Mouse (Mus musculus) kidney, adult 9 months (tissue): ENCODE measurements around the gene Creb3l4.
"Not testable (repeated sequence)": the region's sequence is repeated elsewhere in the genome, so short reads cannot be mapped to it uniquely, and the experiment has no call there.

ENCODE experiments used
- DNase-seq: peaks from one replicate; pipeline ENCODE4 v3.0.0; 2022

Gene Creb3l4

GRCm38 (mm10) chr3:90264687-90265033, 21.3 kb upstream of the Creb3l4 start:
- no peak for DNase-seq

- no peak for DNase-seq
Observed at GRCm38 (mm10) chr3:90263121-90263771, 19.9 kb upstream of the Creb3l4 start.

- peak; percentile 77 for DNase-seq
Observed at GRCm38 (mm10) chr3:90258521-90258920, 15.2 kb upstream of the Creb3l4 start.

GRCm38 (mm10) chr3:90256731-90257530, 13.6 kb upstream of the Creb3l4 start:
- DNase-seq: peak; percentile 69

- DNase-seq: no peak
Observed at GRCm38 (mm10) chr3:90255784-90256353, 12.6 kb upstream of the Creb3l4 start.

GRCm38 (mm10) chr3:90255194-90255565, 11.9 kb upstream of the Creb3l4 start:
- no peak for DNase-seq

- no peak for DNase-seq
Observed at GRCm38 (mm10) chr3:90254419-90255193, 11.3 kb upstream of the Creb3l4 start.

GRCm38 (mm10) chr3:90253653-90254418, 10.5 kb upstream of the Creb3l4 start, which contains the start of gene Crtc2:
TSS of gene Crtc2 (plus strand) at chr3:90254163.
- peak; percentile 98 for DNase-seq

- DNase-seq: not testable (repeated sequence)
Observed at GRCm38 (mm10) chr3:90253174-90253573, 9.9 kb upstream of the Creb3l4 start.

- DNase-seq: not testable (repeated sequence)
Observed at GRCm38 (mm10) chr3:90252659-90253058, 9.3 kb upstream of the Creb3l4 start.

- DNase-seq: not testable (repeated sequence)
Observed at GRCm38 (mm10) chr3:90251731-90252226, 8.5 kb upstream of the Creb3l4 start.

GRCm38 (mm10) chr3:90250791-90251190, 7.5 kb upstream of the Creb3l4 start:
- no peak for DNase-seq

- no peak for DNase-seq
Observed at GRCm38 (mm10) chr3:90248746-90249100, 5.4 kb upstream of the Creb3l4 start.

GRCm38 (mm10) chr3:90247960-90248745, 4.8 kb upstream of the Creb3l4 start, which contains the start of gene Slc39a1:
TSS of gene Slc39a1 (plus strand) at chr3:90248172.
- peak; percentile 97 for DNase-seq

- DNase-seq: no peak
Observed at GRCm38 (mm10) chr3:90247630-90247959, 4.3 kb upstream of the Creb3l4 start.

- no peak for DNase-seq
Observed at GRCm38 (mm10) chr3:90245406-90245805, 2.1 kb upstream of the Creb3l4 start.

- DNase-seq: no peak
Observed at GRCm38 (mm10) chr3:90241669-90242358, 1.5 kb downstream of the Creb3l4 start.

- DNase-seq: peak; percentile 78
Observed at GRCm38 (mm10) chr3:90241251-90241650, 2.1 kb downstream of the Creb3l4 start.

- DNase-seq: peak; percentile 97
Observed at GRCm38 (mm10) chr3:90231507-90232333, 11.6 kb downstream of the Creb3l4 start, which contains the start of gene Jtb. TSS of gene Jtb (plus strand) at chr3:90231597.

GRCm38 (mm10) chr3:90231075-90231474, 12.2 kb downstream of the Creb3l4 start:
- DNase-seq: no peak
